Mouse (Mus musculus) megakaryocyte, embryonic 14.5 days (primary cell): ENCODE data around the gene Poln.

Source experiments
- FLI1 ChIP-seq: IDR thresholded peaks from 2 replicates; pipeline ENCODE4 v1.6.1; 2012; ENCODE audit warnings: low read length, inconsistent platforms, mixed read lengths
- GATA1 ChIP-seq: IDR thresholded peaks from 3 replicates; pipeline ENCODE4 v1.6.1; 2012; ENCODE audit warnings: mixed read lengths, low read length, inconsistent platforms, borderline replicate concordance

GRCm38 (mm10) chr5:34169954-34170353 lies 706 bp upstream of the Poln start:
- TF ChIP-seq GATA1 (no peak), FLI1 (no peak)
